Mouse (Mus musculus): ENCODE data around the gene Cep70.
A peak's percentile ranks its signal among the peaks of the same experiment; 100 is the strongest.

The Cep70 gene

DNA sequence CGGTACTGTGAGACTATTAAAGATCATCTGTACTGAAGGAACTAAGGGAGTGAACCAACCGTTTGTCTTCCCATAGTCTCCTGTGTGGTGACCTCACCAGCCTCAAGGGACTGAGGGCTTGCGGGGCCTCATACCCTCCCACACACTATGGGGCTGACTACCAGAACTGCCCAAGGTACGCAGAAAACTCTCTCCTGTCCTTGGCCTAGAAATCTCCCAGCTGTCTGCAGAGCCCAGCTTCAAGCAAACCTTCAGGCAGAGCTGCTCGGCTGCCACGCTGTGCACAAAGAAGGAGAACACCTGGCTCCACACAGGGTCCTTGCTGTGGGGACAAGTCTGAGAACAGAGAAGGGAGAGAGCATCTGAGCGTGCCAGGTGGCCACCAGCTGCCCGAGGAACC is 76.8 kb downstream of the Cep70 start:
- peak; percentile 74 for DNase-seq

DNA sequence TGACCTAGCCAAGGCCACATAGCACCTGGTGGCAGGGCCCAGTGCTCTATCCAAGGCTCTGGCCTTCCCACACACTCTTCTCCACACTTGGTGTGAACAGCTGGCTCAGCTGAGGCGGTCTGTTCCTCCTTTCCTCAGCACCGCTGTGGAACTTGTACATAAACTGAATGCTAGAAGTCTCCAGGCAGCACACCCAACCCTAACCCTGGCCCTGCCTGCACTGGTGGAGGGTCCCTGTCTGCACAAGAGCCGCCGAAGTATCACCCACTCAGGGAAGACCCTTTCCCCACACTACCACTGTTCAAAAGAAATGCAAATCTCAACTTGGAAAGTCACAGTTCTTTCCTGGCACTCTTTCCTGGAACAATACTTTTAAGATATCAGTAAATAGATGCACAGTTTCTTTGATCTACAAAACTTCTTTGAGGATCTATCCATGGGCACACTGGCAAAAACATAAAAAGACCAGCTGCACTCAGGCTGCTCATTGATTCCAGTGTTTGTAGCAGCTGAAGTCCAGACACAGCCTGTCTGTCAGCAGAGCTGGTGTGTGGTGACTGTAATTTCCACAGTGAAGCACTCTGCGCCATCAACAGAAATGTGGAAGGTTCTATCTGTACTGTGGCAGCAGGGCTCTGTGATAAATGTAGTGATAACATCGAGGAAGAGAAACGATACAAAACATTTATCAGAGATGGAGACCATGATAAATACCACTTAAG is 82.2 kb downstream of the Cep70 start:
- no peak for DNase-seq

DNA sequence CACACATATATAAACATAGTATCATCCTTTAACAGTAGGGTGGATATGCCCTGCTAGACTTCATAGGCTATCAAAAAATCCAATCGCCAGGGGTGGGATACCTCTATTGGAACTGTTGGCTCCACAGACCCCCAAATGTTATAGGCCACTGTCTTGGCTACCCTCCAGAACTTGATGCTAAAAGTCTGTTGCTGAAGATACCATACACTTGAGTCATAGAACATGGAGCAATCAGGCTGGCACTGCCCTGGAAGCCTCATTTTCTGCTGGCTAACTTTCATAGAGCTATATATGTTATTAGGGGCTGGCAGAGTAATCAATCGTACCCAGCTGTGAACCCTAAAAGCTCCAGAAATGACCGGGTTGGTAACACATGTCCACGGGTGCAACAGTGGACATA is 82.8 kb downstream of the Cep70 start:
- no peak for DNase-seq

- no peak for DNase-seq
Measured at GRCm38 (mm10) chr9:99326881-99327280, 83.7 kb downstream of the Cep70 start.

DNA sequence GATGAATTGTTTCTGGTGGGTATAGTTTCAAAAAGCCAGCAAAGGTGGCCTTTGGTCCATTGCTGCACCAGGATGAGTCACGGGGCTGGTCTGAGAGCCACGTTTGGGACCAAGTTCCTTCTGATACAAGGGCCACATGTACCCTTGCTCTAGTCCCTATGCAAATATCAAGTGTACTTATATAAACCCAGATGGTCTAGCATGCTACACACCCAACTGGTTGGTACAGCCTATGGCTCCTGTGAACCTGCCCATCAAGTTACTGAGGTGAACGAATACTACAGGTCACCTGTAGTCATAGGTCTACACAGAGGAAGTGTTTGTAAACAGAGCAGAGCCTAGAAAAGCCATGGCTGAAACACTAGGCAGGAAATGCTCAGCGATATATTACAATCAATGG is 93.4 kb downstream of the Cep70 start:
- no peak for DNase-seq

DNA sequence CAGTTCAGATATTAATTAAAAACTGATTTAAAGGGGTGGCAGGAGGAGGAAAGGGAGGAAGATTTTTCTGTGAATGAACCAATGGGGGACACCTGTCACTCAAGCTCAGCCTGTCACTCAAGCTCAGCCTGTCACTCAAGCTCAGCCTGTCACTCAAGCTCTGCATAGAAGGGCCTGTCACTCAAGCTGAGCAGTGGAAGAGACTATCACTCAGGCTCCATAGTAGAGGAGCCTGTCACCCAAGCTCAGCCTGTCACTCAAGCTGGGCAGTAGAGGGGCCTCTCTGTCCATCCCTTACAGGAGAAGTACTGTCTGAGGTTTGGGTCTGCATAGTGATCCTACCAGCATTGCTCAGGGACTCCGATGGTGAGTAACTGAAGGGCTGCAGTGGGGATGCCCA is 95.1 kb downstream of the Cep70 start:
- no peak for DNase-seq

GRCm38 (mm10) chr9:99339182-99339581 is 96.0 kb downstream of the Cep70 start:
- no peak for DNase-seq

GRCm38 (mm10) chr9:99340126-99340525 is 97.0 kb downstream of the Cep70 start:
- DNase-seq = no peak

DNA sequence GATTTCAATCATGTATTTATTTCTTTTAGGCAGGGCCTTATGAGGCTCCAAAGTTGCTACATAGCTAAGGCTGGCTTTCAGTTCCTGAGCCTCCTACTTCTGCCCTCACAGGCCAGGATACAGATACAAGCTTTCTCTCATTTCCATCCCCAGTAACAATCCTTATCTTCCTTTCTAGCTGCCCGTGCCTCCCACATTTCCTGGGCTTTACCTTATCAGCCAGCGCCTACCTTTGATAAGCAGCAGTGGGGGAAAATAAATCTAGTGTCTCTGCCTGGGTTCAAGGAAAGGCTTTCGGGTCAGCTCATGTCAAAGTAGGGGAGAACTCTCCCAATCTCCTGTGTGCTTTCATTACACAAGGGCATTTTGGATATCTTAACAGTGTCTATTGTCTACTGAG is 98.4 kb downstream of the Cep70 start:
- DNase-seq = no peak

- DNase-seq = no peak
Measured at GRCm38 (mm10) chr9:99345351-99345792, 102.2 kb downstream of the Cep70 start.
